Mouse (Mus musculus) gastrocnemius, adult 8-10 months (tissue): Measurements from ENCODE around the gene Ppp1r13b. TPM values are rescaled to one million over a fixed set of nuclear protein-coding genes. Genes with fewer than 3 reads are reported as not detected.
A peak's percentile ranks its signal among the peaks of the same experiment; 100 is the strongest.

ENCODE experiments used
- DNase-seq, 2 experiments: peaks; one replicate each; pipeline ENCODE4 v3.0.0; 2022; ENCODE audit warnings: low spot score in 2 of 2
- total RNA-seq, 4 experiments: library from RNA; stranded (reverse); gene quantifications; 2 replicates each; pipeline ENCODE4 v1.2.4; 2022

The Ppp1r13b gene
- total RNA-seq, 4 experiments from 2014 or later = 4.1 to 8.0 (median 6.0) TPM

DNA sequence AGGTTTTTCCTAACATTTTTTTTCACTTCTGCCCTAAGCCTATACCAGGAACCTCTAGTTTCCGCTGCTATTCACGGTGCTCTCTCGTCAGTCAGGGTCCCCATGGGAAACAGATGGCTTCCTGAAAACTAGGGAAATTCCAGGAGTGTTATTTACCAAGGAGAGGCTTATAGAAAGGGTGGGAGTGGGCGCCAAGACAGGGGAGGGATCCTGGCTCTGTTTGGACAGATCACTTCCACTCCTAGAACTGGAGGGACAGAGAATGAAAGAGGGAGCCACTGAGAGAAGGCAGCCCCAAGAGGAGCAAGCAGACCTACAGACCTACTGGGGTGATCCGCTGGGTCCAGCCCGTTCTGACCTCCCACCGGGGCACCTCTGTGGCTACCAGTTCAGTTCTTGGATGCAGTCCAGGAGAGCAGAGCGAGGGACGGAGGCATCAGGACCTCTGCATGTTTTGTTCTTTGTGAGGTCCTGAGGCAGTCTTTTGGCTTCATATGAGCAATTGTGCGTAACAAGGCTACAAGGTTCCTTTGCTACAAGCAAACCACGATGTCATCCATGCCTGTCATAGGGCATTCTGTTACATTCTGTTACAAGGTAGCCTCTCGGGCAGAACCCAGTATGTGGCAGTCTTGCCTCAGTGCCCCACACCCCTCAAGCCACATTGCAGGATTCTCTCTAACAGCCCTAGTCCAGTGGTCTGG lies 8.8 kb upstream of the Ppp1r13b start:
- DNase-seq = no peak

DNA sequence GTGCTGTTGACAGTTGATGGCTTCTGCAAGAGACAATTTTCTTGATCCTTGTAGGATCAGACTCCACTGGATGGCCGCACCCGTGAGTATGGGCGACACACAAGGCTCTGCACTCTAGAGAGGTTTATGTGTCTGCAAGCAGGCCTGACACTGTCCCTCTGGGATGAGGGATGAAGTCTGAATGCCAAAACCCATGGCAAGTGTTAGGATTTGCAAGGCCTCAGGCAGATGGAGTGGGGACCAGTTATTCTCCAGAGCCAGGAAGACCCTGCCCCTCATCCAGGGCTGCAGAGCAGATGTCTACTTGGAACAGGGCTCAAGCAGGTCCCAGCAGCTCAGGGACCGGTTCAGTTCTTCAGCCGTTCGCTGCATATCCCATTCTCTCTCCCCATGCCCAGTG lies 7.9 kb upstream of the Ppp1r13b start:
- no peak for DNase-seq

DNA sequence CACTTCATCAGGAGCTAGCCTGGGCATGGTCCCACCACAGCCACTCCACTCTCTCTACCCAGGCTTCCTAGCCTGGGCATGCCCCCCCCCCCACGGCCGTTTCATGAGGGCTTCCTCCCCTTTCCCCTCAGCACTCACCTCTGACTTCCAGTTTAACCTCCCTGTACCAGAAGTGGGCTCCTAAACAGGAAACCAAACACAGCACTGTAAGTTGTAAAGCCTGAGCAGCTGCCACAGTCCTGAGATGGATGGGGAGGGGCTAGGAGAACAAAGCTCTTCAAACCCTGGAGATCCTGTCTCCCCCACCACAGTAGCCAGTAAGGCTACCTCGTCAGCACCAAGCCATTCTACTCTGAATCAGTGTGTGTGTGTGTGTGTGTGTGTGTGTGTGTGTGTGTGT lies 6.1 kb upstream of the Ppp1r13b start:
- DNase-seq = no peak

DNA sequence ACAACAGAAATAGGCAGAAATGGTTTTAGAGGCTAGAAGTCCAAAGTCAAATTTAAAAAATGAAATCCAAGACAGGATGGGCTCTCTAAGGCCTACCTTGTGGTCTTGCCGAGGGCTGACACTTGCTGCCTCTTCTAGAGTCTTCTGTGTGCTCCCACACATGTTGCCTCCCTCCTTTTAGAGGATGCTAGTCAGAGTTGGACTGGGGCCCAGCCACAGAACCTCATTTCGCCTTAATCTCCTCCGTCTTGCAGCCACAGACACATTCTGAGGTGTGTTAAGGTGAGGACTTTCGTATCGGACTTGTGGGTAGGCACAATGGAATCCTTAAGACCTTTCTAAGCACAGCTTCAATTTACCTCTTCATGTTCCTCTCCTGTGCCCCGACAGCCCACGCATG lies 4.9 kb upstream of the Ppp1r13b start:
- DNase-seq = no peak

DNA sequence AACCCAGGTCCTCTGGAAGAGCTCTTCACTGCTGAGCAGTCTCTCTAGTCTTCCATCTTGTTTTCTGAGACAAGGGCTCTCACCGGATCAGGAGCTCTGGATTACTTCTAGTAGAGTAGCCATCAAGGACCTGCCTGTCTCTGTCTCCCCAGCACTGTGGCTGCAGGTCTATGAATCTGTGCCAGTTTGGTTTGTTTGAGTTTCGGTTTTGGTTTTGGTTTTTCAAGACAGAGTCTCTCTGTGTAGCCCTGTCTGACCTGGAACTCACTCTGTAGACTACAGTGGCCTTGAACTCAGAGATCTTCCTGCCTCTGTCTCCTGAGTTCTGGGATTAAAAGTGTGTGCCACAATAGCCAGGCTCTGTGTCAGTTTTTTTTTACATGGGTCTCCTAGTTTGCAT lies 3.9 kb upstream of the Ppp1r13b start:
- no peak for DNase-seq

DNA sequence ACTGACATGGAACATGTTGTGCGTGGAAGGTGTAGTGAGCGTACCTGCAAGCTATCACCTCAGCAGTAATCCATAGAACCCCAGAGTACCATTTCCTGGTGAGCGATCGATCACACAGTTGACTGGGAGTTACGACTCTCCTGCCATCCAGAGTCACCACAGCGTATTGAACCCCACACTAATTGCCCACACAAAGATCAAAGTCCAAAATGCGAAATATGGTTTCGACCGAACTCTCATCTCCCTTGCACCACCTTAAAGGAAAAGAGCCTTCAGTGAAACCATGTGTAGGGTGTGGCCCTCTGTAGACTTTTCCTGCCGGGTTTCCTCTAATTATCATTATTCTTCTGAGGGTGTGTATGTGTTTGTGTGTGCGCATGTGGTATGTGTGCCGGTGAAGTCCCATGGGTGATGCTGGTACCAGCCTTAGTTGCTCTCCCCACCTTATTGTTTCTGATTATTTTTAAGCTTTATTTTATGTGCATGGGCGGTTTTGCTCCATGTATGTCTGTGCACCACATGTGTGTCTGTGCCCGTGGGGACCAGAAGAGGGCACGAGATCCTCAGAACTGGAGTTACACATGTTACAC lies 3.4 kb upstream of the Ppp1r13b start:
- DNase-seq = no peak

DNA sequence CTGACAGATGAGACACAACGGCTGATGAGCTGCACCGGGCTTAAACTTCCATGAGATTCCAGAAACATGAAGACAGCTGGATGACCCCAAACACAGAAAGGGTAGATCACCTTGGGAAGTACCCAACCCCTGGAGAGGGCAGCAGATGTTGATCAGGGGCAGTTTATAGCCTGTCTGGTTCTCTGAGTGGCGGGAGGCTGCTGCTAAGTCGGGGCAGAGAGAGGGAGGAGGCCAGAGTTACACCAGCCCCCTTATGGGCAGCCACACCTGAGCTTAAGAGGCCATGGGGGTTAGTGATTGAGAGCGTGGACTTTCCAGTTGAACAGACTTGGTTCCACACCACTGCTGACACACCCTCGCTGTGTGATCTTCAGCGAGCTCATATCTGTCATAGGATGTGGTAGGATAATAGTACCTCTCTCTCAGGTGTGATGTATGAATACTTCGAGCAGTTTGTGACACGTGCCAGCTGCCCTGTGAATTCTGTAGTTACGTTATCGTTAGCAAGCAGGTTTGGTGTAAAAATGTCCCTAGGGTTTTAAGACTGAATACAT lies 1.2 kb upstream of the Ppp1r13b start:
- DNase-seq = no peak

DNA sequence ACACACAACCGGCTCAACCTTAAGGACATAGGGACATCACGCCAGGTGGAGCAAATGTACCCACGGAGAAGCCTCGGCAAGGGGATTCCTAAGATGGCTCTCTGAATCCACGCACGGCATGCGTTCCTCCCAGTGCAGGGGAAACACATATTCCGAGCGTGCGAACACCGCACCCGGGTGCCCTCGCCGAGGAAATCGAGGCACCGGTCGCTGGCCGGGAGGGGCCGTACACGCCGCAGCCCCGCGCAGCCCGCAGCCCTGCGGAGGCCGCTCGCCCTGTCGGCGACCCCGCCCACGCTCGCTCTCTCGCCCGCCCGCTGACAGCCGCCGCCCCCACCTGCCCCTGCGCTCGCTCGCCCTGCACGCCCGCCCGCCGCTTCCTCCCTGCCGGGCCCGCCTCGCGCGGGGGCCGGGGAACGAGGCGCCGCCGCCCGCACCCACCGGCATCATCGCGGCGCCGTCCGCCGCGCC lies 454 bp downstream of the Ppp1r13b start:
- peak in 1 of 2 experiments; percentile 9 for DNase-seq

DNA sequence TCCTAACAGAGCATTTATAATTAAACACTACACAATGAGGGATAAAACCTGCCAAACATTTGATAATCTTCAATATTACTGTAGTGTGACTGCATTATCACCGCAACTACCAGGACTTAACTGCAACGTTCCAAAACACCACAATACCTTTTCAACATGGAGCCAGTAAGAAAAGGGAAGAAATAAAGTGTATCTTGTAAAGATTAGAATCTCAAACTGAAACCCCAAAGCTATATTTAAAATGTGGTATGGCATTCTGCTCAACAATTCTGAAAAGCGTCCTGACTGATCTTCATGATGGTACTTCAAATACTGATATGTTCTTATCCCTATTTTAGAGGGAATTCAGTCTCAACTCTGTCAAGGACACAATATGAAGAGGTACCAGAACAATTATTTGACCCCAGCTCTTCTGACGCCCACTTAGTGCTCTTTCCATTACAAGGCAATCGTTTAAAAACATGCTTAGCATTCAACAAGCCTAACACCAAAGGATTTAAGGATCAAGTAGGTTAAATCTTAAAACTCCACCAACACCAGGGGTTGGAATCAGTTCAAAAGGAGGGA lies 1.5 kb downstream of the Ppp1r13b start:
- DNase-seq = no peak

DNA sequence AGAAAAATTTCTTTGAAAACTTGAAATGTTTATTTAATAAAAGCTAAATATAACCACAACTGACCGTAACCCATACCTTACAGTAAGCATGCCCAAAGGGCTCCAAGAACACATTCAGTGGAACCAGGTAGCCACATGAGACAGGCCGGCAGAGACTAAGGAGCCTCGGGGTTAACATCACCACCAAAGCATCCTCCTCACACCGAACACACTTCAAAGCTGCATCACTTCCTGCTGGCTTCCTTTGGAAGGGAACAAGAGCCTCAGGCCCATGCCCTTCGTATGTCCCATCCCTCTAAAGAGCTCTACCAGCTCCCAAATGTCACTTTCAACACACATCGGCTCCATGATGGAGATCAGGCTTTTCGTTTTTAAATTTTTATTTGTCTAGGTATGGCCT lies 5.4 kb downstream of the Ppp1r13b start:
- no peak for DNase-seq

DNA sequence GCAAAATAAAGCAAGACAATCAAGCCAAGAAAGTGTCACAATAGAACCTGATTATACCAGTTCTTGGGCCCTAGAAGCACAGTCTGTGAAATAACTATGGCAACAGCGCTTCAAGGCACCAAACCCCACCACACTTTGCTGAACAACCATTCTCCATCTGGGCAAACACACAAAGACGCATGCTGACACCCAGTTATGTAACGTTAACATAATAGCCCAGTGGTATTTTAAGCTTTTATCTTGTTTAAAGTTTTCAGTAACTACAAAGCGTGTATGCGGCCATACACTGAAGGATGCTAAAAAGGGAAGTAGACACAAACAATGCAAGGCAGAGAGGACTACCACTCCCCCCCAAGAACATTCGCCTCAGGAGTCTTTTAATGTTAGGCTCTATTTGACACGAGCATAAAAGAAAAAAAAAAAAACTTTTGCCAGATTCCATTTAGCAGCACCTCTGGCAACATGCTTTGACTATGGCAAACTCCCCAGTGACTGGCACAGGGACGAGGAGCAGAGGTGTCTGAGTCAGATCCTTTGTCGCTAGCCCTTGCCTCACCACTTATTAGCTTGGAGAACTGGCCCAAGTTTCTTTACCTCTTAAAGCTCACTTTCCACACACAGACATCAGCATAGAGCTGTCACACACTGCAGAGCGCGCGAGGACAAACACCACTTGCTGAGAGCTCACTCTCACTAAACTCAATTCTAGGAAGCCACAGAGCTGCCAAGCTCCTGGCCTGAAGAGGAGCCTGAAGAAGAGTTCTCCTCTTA lies 6.6 kb downstream of the Ppp1r13b start:
- DNase-seq = no peak

DNA sequence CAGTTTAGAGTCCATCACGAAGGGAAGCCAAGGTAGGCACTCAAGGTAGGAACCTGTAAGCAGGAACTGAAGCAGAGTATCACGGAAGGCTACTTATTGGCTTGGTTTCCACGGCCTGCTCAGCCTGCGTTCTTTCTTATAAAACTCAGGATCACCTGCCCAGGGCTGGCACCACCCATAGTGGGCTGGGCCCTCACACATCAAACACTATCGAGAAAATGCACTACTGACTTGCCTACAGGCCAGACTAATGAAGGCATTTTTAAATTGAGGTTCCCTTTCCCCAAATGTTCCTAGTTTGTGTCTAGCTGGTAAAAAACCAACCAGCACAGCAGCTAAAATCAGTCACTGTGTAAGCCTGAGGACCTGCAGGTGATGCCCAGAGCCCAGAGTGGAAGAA lies 8.3 kb downstream of the Ppp1r13b start:
- DNase-seq = no peak

DNA sequence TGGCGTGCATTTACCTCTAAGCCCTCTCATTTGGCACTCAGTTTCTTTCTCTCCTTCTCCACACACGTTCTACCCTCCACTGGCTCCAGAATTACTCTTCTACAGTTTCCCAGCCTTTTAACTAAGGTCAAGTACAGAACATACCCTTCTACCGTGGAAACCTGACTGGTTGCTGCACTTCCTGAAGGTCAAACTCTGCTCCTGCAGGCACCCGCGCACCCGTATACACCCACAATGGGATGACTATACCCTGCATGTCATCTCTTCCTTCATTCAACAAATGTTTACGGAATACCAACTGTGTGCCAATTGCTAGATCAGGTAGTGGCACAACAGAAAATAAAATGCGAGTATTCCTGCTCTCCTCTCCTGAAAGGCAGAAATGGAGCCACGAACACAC lies 9.2 kb downstream of the Ppp1r13b start:
- no peak for DNase-seq

DNA sequence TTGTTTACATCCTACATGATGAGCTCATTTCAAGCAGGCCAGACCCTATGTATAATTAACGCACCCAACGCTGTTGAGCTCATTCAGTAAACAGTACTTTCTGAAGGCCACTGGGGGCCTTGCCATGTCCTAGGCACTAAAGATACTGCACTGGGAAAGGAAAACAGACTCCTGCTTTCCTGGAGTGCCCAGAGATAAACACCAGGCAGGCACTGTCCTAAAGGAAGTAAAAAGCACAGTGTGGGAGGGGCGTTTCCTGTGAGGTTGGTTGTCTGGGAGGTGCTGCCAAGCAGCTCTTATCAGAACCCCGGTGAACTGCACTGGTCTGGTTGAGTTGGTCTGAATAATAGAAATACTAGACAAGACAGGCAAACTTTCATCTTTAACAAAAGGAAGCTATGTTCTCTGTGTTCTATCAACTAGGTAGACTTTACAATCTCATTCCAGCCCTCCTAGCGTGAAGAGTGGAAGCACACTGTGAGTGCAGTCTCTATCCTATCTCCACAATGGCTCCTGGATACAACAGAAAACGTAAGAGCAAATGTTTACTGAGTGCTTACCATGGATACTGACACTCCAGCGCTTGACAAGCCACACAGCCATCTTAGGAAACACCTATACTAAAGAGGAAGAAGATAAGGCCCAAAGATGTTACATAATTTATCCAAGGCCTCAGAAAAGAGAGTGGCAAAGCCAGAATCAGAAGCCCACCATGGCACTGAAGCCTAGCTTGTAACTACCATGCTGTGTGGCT lies 10.8 kb downstream of the Ppp1r13b start:
- no peak for DNase-seq

DNA sequence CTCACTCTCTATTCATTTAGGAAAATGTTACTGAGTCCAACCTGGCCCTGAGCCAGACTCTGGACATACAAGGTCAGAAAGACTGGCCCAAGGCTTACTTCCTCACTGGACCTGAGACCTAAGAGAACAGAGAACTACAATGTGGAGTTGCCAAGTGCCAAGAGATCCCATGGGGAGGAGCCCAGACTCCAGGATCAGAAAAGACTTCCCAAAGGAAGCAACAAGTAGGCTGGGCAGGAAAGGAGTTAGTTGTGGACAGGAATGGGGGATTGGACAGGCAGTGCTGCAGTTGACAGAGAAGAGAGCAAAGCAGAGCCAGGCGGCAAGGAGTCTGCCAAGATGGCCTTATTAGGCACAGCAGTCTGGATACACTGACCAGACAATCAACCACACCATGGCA lies 13.8 kb downstream of the Ppp1r13b start:
- DNase-seq = peak; percentile 14 to 18

DNA sequence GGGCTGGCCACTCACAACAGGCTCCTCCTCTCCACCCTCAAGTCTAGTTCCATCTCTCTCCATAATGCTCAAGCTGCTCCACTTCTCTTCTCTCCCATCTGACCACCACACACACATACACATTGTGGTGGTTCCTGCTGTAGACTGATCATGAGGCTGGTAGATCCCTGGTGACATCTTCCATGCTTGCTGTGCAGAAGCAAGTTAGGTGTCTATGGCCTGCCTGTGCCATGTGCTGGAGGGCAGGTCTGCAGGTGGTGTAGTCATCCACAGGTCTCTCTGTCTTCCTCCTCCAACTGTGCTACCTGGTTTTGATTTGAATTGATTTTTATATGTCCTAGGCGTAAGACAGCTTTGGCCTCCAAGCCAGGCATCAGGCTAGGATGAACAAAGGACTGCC lies 14.9 kb downstream of the Ppp1r13b start:
- no peak for DNase-seq

DNA sequence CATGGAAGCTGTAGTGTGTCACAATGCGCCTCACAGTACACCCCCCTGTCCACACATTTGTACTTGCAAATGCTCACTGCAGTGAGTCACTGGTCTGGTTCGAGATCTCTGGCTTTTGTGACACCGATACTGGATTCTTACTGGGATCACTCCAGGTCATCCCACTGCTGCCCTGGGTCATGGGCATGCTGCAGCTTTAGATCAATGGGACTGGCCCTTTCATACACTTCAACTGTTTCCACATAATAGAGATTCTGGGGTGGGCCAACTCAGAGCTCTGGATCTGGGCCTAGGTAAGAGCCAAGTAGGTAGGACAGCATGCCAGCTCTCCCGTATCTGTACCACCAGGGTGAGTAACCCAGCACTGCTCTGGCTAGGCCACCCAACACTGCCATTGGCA lies 16.1 kb downstream of the Ppp1r13b start:
- DNase-seq = no peak

DNA sequence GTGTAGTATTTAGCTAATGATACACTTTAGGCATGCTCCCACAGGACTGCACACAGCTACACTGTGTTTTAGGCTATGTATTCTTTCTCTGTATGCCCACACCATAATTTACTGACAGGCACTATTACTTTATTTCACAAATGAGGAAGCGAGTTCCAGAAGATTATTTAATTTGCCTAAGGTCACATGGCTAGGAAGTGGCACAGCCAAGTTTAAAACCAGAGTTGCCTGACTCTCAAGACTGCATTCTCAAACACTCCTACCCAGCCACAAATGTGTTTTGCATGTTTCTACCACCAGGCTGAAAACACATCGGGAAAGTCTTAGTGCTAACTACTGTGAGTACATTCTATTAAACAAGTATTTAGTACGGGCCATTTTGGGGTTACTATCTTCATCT lies 18.7 kb downstream of the Ppp1r13b start:
- DNase-seq = no peak

DNA sequence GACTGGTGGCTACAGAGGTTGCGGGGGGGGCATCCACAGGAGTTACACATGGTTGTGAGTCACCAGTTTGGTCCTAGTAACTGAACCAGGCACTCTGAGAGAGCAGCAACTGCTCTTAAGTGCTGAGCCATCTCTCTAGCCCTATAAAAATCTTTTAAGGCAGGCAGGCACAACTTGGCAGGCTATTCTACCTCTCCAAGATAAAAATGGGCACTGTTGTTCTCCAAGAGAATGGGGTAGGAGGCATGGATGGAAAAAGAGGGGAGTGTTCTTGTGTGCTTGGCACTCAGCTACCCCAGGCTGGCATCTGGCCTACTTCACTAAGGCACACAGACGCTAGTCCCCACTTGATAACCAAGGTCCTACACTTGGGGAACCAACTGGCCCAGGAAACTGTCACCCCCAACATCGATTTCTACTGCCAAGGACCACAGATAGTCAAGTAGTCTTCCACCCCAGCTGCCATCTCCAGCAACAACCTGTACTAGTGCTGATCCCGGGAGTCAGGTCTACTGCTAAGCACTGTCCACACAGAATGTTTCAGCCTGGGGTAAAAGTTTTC lies 19.5 kb downstream of the Ppp1r13b start:
- DNase-seq = no peak

DNA sequence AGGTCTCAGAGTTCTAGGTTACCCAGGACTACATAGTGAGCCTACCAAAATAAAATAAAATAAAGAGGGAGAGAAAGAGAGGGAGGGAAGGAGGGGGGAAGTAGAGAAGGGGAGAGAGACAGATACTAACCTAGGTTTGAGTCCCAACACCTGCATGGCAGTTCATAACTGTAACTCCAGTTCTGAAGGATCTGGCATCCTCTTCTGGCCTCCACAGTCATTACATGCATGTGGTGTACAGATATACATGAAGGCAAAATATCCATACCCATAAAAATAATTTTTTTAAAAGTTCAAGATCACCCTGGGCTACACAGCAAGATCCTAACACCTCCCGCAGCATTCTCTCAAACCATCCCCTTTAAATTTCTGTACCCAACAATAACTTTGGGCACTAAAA lies 20.9 kb downstream of the Ppp1r13b start:
- no peak for DNase-seq

DNA sequence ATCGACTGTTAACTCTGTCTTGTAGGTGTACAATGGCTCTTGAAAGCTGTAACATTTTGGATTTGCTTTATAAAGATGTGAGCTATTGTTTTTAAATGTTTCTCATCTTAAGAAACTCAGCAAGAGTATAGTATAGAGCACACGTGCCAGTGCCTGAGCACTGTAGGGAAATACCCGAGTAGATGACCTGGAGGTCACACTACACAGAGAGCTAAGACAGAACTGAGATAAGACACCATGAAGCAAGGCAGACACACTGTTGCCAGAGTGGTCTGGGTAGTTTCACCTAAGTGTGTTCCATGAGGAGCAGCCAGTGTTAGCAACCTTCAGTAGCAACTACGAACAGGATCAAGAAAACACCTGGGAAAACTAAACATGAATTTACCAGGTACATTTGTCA lies 25.1 kb downstream of the Ppp1r13b start:
- DNase-seq = no peak
